Mouse (Mus musculus): ENCODE results near the gene Fam155a.

Gene Fam155a

DNA sequence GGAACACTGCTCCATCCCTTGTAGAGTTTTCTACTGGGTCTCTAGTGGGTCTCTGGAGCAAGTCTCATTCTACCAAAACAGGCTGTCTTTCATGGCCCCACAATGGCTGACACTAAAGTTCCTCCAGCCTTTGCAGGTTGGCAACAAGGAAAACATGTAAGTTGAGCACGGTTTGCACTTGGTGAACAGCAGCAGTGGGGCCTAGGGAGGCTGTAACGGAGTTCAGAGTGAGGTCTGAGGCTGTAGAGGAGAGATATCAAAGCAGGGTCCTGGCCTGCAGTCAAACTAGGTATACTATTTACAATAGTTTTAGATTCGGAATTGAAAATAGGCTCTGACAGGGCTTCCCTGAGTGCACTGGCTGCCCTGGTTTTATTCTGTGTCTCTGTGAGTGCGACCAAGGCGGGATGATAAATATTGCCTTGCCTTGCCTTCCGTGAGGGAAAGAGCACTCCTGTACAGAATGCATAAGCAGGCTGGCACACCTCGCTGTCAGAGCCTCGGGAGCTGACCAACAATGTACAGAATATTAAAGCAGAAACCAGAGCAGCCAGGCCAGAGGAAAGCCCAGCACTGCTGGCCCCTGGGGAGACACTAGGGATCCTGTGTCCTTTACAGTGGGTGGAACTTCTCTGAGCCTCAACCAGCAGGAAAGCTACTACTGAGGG is 277.3 kb downstream of the Fam155a start:
- DNase-seq (ENCODE audit: low read depth, low spot score) = no peak

DNA sequence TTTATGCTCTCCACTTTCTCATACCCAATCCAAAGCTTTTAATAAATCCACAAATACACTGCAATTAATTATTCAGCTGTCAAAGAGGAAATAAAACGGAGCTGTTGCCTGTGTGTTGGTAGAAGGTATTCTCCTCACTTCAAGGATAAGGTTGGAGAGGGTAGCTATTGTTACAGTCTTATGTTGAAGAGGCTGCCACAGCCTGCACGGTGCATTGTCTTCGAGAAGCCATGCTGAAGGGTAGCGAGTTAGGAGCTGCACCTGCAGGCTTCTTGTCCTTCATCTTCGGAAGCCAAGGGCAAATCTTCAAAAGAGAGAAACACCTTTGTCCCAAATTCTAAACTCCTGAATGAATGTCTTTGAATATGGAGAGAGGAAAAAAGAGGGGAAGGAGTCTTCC is 288.4 kb downstream of the Fam155a start:
- peak; percentile 24 for DNase-seq (ENCODE audit: low read depth, low spot score)

DNA sequence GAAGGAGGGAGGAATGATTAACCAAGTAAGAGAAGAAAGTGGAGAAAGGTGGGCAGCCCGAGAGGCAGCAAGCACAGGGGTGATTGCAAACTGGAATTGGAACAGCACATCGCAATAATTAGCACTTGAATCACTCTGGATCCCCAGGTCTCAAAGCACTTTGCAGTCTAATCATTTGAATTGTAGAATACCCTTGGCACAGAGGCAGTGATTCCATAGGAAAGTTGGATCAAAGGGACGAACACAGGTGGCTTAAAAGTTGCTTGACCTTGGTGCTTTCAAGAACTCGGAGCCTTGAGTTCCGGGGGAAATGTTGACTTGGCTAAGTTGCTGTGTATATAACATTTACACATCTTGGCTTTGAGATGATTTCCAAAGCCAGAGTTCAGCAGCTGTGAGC is 299.7 kb downstream of the Fam155a start:
- DNase-seq (ENCODE audit: low read depth, low spot score) = peak; percentile 51

DNA sequence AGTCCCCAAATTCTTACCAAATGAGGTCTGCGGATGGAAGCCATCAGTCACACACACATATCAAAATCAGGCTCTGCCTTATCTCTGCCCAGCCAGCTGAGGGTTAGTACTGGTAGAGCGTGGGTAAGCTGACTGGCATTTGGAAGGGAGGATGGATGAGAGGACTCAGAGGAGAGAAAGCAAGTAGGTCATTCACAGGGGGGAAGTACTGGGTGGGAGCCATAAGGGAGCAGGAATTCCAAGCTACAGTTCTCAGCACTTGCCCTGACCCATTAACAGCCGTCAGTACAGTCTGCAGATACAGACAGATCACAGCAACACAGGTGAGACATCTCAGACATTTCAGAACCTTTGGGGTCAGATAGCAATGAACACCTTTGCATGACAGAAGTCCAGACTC is 300.8 kb downstream of the Fam155a start:
- no peak for DNase-seq (ENCODE audit: low read depth, low spot score)

DNA sequence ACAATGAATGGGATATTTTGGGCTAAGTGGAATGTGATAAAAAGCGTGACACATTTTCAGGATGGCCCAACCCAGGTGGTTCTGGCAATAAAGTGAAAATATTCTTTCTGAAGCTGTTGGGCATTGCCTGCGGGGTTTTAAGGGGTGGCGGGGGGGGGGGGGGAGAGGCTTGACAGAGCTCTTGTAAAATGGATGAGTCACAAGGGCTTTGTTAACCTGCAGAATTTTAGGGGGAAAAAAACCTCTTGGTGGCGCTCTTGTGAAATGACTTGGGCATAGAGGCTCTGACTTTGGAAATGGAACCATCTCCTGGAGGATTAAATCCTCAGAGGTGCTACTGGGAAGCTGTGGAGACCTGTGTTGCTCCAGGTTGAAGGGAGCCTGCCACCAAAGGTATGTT is 309.9 kb downstream of the Fam155a start:
- no peak for DNase-seq (ENCODE audit: low read depth, low spot score)

DNA sequence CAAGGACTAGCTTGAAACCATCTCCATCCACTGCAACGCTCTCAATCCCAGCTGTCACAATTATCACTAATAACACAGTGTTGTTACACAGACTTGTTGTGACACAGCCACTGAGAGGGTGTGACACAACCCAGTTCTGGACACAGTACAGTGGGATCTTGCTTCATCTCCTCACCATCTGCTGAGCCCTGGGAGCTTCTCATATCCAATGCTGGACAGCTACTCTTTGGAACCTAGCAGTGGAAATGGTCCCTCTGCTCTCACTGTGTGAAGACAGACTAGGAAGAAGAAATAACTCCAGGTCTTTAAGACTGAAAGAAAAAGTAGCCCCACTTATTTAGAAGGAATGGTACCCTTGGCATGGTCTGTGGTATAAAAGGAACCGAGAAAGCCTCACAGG is 310.3 kb downstream of the Fam155a start:
- DNase-seq (ENCODE audit: low read depth, low spot score) = no peak

DNA sequence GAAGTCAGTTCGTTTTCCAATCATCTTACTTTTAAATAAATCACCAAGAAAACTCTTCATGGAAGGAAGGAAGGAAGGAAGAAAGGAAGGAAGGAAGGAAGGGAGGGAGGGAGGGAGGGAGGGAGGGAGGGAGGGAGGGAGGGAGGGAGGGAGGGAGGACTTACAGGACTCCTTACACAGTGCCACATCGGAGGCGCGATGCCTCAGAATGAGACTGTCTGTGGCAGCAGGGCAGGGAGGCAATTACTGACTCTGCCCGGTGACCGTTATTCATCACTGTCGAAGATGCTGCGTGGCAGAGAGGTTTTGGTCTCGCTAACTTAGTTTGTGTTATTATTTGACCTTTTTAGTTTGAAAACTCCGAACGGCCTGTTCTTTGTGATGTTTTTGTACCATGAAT is 312.3 kb downstream of the Fam155a start:
- DNase-seq (ENCODE audit: low read depth, low spot score) = no peak

DNA sequence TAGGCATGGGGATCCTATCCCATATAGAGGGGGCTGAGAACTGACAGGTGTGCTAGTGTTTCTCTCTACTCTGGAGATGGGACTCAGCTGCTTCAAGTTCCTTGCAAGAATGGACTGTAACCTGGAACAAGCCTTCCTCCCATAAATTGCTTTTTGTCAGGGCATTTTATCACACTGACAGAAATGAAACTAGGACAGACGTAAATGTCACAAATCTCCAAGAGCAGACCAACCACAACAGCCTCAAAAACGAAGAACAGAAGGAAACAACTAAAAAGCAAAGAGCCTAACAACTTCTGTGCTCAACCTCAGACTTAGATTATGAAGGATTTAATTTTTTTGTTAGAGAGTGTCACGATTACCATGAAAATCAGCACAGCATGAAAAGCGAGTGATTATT is 315.8 kb downstream of the Fam155a start:
- no peak for DNase-seq (ENCODE audit: low read depth, low spot score)

DNA sequence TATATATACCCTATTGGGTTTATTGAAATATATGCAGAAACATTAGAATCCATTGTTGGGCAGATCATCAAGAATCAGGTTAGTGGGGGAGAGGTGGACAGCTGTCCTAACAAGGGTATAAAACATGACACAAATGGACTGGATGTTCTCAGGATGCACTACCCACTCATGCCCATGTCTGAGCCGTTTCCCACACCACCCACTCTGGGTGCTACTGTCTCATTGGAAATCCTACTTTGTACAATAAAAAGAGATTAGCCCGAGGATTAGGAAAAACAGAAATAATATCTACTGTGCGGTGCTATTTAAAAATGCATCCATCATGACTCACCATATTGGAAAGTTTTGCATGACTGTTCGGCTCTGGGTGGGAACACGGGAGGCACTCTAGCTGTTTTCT is 317.2 kb downstream of the Fam155a start:
- no peak for DNase-seq (ENCODE audit: low read depth, low spot score)

DNA sequence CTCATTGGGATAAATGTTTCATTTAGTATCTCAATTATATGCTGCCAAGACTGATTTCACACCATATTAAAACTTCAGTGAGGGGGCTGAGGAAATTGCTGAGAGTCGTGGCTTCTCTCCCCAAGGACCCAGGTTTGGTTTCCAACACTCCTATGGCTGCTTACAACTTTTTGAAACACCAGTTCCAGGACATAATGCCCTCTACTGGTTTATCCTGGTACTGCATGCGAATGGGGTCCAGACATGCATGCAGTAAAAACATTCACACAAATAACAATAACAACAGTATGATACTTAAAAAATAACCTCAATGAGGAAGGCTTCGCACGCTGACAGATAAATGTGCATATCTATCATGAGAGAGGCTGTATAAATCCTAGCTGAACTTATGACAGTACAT is 319.4 kb downstream of the Fam155a start:
- DNase-seq (ENCODE audit: low read depth, low spot score) = peak; percentile 64

DNA sequence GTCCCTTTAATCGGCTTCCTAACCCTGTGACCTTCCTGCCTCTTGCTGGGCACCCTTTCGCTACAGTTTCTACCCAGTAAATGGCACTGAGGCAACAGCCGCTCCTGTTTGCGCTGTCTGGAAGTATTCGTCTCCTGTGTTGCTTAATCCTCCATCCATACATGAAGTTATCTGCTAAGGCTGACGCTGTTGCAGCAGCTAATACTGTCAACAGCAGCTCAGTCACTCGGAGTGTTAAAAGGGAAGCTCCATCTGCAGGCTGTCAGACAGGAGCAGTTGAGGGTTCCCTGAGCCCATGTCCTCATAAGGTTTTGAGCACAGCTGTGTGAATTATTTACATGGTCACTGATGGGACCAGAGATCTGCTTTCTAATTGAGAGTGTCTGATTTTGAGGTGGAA is 322.3 kb downstream of the Fam155a start:
- no peak for DNase-seq (ENCODE audit: low read depth, low spot score)

DNA sequence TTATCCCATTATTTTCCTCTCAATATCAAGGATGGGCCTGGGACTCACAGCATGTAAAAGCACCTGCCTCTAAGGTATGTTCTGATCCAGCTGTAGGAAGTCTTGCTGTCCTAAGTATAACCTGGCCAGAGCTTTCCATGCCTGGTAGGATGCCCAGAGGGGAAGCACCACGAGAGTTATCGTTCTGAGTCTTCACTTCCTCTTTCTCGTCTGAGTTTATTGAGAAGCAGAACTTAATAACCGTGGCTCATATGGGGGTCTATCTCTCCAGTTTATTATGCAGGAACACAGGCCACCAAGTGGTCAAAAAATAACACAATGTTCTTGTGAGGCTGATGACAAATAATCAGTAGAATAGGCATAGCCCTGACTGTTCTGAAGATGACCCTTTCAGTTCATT is 333.1 kb downstream of the Fam155a start:
- DNase-seq (ENCODE audit: low read depth, low spot score) = no peak

DNA sequence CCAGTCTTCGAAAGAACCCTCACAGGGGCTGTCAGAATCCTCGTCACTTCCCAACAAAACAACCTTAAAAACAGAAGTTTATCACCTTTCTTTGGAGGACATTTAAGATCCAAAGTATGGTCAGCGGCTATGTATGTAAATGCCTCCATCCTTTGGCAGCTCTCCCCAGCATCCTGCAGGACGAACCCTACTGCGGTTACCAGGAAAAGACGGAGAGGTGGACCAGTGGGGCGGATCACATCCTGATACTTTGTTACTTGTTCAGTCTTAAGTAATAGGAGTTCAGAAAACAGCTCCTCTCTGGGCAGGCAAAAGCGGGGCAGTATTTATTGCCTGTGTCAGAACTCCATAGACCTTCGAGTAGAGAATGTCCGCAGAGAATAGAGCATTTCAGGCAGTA is 335.5 kb downstream of the Fam155a start:
- DNase-seq (ENCODE audit: low read depth, low spot score) = no peak

DNA sequence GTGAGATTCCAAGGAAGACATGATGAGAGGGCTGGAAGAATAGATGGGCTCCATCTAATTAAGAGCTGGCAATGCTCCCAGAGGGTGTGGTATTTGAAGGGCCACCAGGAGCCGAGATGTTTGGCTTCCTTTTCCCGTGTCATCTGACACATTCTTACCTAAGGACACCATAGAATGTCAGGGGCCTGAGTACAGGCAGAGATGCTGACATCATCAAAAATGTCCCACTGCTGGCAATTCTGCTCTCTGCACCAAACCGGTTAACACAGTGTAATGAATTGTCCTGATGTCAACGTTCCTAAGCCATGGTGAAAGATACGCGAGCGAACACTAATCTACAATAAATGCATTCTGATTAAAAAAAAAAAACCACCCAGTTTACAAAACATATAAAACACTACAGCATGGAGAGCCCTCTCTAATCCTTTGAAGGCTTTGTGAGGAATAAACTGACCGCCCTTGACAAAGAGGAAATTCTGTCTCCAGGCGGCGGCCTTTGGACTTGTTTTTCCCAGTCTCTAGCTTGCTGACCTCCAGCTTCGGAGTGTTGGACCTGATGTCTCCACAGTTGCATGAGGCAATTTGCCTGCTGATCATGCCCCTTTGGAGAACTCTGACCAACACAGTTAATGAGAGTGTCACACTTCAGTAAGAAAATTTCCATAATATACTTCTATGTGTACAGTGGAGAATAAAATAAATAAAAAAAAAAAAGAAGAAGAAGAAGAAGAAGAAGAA is 338.2 kb downstream of the Fam155a start:
- no peak for DNase-seq (ENCODE audit: low read depth, low spot score)

DNA sequence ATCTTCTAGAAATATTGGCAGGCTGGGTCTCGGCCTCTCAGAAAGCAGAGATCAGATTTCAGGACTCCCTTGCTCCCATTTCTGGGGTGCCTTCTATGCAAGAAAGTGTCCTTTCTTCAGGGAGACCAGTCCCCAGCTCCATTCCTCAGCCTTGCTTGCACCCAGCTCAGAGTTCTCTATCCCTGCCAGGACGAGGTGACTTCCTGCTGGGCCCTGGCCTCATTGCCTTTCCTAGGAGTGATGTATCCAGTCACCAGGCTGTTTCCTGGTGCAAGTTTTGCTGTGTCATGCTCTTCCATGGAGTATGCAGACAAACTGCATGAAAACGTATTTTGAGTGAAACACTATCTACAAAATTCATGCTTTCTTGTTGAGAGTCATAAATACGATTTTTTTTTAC is 342.1 kb downstream of the Fam155a start:
- no peak for DNase-seq (ENCODE audit: low read depth, low spot score)

DNA sequence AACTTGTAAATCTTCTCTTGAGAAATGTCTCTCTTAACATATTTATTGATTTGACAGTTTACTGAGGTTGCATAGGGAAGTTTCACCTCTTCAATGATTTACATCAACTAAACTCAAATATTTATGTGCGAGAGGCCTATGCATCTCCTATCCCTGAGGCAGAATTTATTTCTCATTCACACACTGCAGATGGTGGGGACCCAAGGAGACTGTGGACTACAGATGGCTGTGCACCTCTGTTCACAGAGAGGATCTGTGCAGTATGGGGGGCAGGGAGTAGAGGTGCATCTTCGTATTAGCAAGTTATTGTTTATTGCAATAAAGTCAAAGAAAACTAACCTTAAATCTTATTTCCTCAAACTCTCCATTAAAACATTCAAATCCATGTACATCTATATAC is 346.9 kb downstream of the Fam155a start:
- DNase-seq (ENCODE audit: low read depth, low spot score) = no peak

DNA sequence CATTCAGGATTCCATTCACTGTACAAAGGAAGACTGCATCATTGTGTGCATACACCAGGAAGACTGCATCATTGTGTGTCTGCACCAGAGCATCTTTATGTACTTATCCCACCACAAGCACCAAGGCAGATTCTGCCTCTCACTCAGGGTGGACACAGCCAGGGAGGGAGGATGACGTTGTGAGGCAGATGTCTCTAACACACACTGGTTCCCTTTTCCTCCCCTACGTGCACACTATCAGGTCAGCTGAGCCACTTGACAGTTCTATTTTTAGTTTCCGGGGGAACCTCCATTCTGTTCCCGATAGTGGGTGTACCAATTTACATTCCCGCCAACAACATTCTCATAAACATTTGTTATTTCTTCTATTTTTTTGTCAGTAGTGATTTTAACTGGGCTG is 347.4 kb downstream of the Fam155a start:
- DNase-seq (ENCODE audit: low read depth, low spot score) = no peak

DNA sequence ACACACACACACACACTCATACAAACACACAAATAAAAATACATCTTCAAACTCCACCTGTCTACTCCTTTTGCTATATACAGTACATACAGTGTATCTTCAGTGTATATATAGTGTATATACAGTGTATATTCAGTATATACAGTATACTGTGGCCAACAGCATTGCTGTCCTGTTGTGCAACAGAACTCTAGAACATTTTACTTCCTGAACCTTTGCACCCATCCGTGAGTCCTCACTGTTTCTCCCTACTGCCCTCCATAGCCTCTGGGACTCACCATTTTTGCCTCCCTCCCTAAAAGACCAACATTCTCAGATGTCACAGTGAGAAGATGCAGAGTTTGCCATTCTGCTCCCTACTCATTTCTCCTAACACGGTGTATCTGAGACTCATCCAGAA is 347.8 kb downstream of the Fam155a start:
- no peak for DNase-seq (ENCODE audit: low read depth, low spot score)

DNA sequence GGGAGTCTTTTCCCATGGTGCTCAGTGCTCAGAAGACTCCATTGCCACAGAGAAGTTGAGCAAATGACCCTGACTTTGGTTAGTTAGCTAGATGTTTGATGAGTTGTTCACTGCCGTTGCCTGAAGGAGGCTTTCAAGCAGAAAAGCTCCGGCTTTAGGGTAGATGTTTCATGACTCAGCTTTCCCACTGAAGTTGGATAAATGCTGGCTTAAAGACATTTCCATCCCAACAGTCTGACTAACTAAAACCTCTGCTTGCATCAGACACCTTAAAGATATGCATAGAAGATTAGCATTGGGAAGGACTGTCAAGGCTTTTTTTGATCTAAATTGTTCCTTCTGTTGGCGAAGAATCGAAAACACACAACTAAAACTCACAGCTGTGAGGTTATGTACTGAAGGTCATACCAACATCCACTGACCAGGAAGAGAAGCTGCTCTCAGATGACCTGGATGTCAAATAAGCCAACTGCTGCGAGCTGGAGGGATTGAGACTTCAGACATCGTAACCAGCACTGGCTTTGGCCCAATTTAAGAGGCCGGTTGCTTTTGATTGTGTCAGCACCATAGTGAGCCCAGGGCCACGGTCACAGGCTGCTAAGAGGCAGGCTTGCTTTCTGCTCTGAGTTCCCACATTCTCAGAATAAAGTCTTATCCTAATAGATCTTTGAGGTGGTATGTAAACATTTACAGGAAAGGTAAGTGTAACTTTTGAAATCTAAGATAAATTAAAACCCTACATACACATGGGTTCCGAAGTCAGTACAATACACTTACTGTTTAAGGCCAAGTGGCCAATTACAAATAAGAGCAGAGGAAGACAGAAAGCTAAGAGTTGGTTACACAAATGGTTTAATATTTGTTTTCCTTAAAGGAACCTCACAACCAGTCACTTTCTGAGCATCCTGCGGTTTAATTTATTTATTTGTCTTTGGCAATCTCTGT is 351.8 kb downstream of the Fam155a start:
- no peak for DNase-seq (ENCODE audit: low read depth, low spot score)

DNA sequence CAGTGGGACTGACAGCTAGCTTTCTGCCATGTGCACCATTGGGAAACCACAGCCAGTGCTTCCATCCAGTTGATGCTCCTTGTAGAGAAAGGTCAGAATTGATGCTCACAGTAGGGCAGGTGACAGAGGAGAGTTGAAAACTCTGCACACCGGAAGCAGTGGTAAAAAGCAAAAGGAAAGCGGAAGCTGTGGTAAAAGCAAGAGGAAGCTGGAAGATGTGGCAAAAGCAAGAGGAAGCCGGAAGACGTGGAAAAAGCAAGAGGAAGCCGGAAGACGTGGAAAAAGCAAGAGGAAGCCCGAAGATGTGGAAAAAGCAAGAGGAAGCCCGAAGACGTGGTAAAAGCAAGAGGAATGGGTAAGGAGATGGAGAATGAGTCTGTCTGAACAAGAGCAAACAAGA is 354.8 kb downstream of the Fam155a start:
- no peak for DNase-seq (ENCODE audit: low read depth, low spot score)

DNA sequence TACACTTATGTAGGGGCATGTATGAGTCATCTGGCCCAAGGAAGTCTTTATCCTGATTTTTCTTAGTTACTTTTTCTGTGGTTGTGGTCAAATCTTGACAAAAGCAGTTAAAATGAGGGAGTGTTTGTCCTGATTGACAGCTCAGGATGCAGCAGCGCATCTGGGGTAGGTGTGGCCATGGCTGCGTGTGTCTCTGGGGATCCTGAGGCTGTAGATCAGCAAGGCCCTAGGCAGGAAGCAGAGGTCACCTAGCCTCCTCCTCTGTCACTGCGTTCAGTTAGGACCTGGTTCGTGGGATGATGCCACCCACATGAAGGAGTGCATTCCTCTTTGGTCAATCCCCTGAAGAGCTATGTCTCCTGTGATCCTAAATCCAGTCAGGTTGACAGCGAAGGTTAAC is 362.5 kb downstream of the Fam155a start:
- no peak for DNase-seq (ENCODE audit: low read depth, low spot score)

DNA sequence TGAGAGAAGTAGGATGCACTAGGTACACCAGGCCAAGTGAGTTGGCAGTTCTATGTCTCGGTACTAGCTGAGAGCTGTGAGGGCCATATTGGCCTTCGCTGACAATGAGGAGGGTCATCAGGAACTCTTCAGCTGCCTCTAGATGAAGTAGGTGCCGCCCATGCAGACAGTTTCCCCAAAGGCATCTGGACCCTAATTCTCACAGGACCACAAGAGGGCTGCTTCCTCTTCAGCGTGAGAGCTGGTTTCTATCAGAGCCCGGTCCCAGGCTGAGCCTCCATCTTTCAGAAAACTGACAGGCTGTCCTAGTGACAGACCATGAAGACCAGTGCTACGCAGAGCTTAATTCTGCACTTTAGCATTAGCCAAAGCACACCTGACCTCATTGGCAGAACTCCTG is 364.8 kb downstream of the Fam155a start:
- no peak for DNase-seq (ENCODE audit: low read depth, low spot score)

DNA sequence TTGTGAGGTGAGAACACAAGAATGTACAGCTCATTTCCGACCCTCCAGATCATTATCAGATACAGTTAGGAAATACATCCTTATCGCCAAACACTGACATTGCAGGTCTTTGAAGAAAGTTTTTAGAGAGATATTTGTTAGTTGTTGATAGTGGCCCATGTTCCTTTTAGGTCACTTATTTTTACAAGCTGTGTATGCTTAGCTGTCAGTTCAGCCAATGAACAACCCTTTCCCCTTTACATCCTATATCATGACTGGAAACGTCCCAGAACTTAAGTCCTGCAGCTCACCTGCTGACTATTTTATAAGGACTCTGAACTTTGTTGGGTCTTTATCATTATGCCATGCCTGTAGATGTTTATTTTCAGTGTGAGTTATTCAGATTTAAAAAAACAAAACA is 366.3 kb downstream of the Fam155a start:
- DNase-seq (ENCODE audit: low read depth, low spot score) = no peak

All from R1 (cell line).